Mouse (Mus musculus): ENCODE data around the gene Chmp1a. TPM values are rescaled to one million over a fixed set of nuclear protein-coding genes. Genes with fewer than 3 reads are reported as not detected.
"Not testable (repeated sequence)": the region's sequence is repeated elsewhere in the genome, so short reads cannot be mapped to it uniquely, and the experiment has no call there.

The Chmp1a gene
- total and polyA plus RNA-seq, 2 experiments = 51.5 to 67.1 TPM

- H3K4me3 ChIP-seq (ENCODE audit: insufficient read depth, low read depth, low read length) = peak overlapping the region; percentile 98
- 8% methylated on average over 10 of the region's 10 CpGs for WGBS
- peaks cover 6% of the 10 kb centered on the region; the same call in 1 of the 2 replicates for H3K79me2 ChIP-seq (ENCODE audit: control insufficient read depth, insufficient read depth, low read length)
- peak overlapping the region; percentile 71; the same call in 1 of the 2 replicates for H3K27ac ChIP-seq (replicated peaks; ENCODE audit: insufficient read depth, low read depth, low read length)
- TF ChIP-seq CTCF (IDR thresholded peaks at IDR 0.05; ENCODE audit: low read depth, low read length) (no peak), POLR2A (IDR thresholded peaks at IDR 0.05; ENCODE audit: extremely low read depth, insufficient read depth, low read length) (no peak)
- H3K4me1 ChIP-seq (ENCODE audit: control insufficient read depth, insufficient read depth, low read length) = peaks cover 5% of the 10 kb centered on the region; the same call in 1 of the 2 replicates
- peaks cover 5% of the 10 kb centered on the region; the same call in 1 of the 2 replicates for H3K36me3 ChIP-seq (ENCODE audit: control insufficient read depth, insufficient read depth, low read length)
- DNase-seq (ENCODE audit: extremely low read depth, low read depth, low spot score) = peak; percentile 36
- peak overlapping the region; percentile 91 for H3K9ac ChIP-seq (ENCODE audit: low read depth, low read length)
- H3K27me3 ChIP-seq (ENCODE audit: control insufficient read depth, insufficient read depth, low read length) = no peaks in the 10 kb centered on the region
Measured at GRCm38 (mm10) chr8:123211876-123212275, 687 bp downstream of the Chmp1a start.

- 75% methylated on average over 3 of the region's 3 CpGs for WGBS
Measured at GRCm38 (mm10) chr8:123203571-123203970, 9.0 kb downstream of the Chmp1a start.

GRCm38 (mm10) chr8:123202288-123202687 is 10.3 kb downstream of the Chmp1a start:
- TF ChIP-seq CTCF (IDR thresholded peaks at IDR 0.05; ENCODE audit: low read depth, low read length) (peak; percentile 61), POLR2A (IDR thresholded peaks at IDR 0.05; ENCODE audit: extremely low read depth, insufficient read depth, low read length) (no peak)
- 23% methylated on average over 5 of the region's 5 CpGs for WGBS
- Histone ChIP-seq H3K27me3 (ENCODE audit: control insufficient read depth, insufficient read depth, low read length) (no peaks in the 10 kb centered on the region), H3K4me3 (ENCODE audit: insufficient read depth, low read depth, low read length) (no peak overlapping the region), H3K27ac (replicated peaks; ENCODE audit: insufficient read depth, low read depth, low read length) (no peak overlapping the region), H3K36me3 (ENCODE audit: control insufficient read depth, insufficient read depth, low read length) (no peaks in the 10 kb centered on the region), H3K9ac (ENCODE audit: low read depth, low read length) (no peak overlapping the region), H3K79me2 (ENCODE audit: control insufficient read depth, insufficient read depth, low read length) (no peaks in the 10 kb centered on the region), H3K4me1 (ENCODE audit: control insufficient read depth, insufficient read depth, low read length) (no peaks in the 10 kb centered on the region)
- peak; percentile 53 for DNase-seq (ENCODE audit: extremely low read depth, low read depth, low spot score)

More at GRCm38 (mm10) chr8:123203571-123203970, 9.0 kb downstream of the Chmp1a start:
- DNase-seq (ENCODE audit: extremely low read depth, low read depth, low spot score) = peak; percentile 19
- Histone ChIP-seq H3K9ac (ENCODE audit: low read depth, low read length) (no peak overlapping the region), H3K36me3 (ENCODE audit: control insufficient read depth, insufficient read depth, low read length) (peaks cover 3% of the 10 kb centered on the region; the same call in 1 of the 2 replicates), H3K4me1 (ENCODE audit: control insufficient read depth, insufficient read depth, low read length) (no peaks in the 10 kb centered on the region), H3K27me3 (ENCODE audit: control insufficient read depth, insufficient read depth, low read length) (no peaks in the 10 kb centered on the region), H3K4me3 (ENCODE audit: insufficient read depth, low read depth, low read length) (no peak overlapping the region), H3K79me2 (ENCODE audit: control insufficient read depth, insufficient read depth, low read length) (no peaks in the 10 kb centered on the region), H3K27ac (replicated peaks; ENCODE audit: insufficient read depth, low read depth, low read length) (no peak overlapping the region)
- TF ChIP-seq POLR2A (IDR thresholded peaks at IDR 0.05; ENCODE audit: extremely low read depth, insufficient read depth, low read length) (no peak), CTCF (IDR thresholded peaks at IDR 0.05; ENCODE audit: low read depth, low read length) (no peak)

GRCm38 (mm10) chr8:123199864-123200263 is 12.7 kb downstream of the Chmp1a start:
- TF ChIP-seq CTCF (IDR thresholded peaks at IDR 0.05; ENCODE audit: low read depth, low read length) (no peak), POLR2A (IDR thresholded peaks at IDR 0.05; ENCODE audit: extremely low read depth, insufficient read depth, low read length) (no peak)
- H3K27ac ChIP-seq (replicated peaks; ENCODE audit: insufficient read depth, low read depth, low read length) = no peak overlapping the region
- no peaks in the 10 kb centered on the region for H3K79me2 ChIP-seq (ENCODE audit: control insufficient read depth, insufficient read depth, low read length)
- no peak for DNase-seq (ENCODE audit: extremely low read depth, low read depth, low spot score)
- H3K27me3 ChIP-seq (ENCODE audit: control insufficient read depth, insufficient read depth, low read length) = no peaks in the 10 kb centered on the region
- WGBS = 72% methylated on average over 14 of the region's 14 CpGs
- no peaks in the 10 kb centered on the region for H3K4me1 ChIP-seq (ENCODE audit: control insufficient read depth, insufficient read depth, low read length)
- no peak overlapping the region for H3K9ac ChIP-seq (ENCODE audit: low read depth, low read length)
- H3K36me3 ChIP-seq (ENCODE audit: control insufficient read depth, insufficient read depth, low read length) = no peaks in the 10 kb centered on the region
- H3K4me3 ChIP-seq (ENCODE audit: insufficient read depth, low read depth, low read length) = no peak overlapping the region

DNA sequence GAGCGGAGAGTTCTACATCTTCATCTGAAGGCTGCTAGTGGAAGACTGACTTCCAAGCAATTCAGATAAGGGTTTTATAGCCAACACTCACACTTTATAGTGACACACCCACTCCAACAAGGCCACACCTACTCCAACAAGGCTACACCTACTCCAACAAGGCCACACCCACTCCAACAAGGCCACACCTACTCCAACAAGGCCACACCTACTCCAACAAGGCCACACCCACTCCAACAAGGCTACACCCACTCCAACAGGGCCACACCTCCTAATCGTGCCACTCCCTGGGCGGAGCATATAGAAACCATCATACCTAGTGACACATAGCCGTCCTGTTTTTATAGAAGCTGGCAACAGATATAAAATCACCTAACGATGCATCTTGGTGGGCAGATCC is 15.5 kb downstream of the Chmp1a start:
- not testable (repeated sequence) for H3K4me3 ChIP-seq (ENCODE audit: insufficient read depth, low read depth, low read length); H3K79me2 ChIP-seq (ENCODE audit: control insufficient read depth, insufficient read depth, low read length); H3K27me3 ChIP-seq (ENCODE audit: control insufficient read depth, insufficient read depth, low read length); H3K36me3 ChIP-seq (ENCODE audit: control insufficient read depth, insufficient read depth, low read length); H3K27ac ChIP-seq (replicated peaks; ENCODE audit: insufficient read depth, low read depth, low read length); H3K9ac ChIP-seq (ENCODE audit: low read depth, low read length); H3K4me1 ChIP-seq (ENCODE audit: control insufficient read depth, insufficient read depth, low read length); DNase-seq (ENCODE audit: extremely low read depth, low read depth, low spot score)
- 83% methylated on average over 5 of the region's 5 CpGs for WGBS

DNA sequence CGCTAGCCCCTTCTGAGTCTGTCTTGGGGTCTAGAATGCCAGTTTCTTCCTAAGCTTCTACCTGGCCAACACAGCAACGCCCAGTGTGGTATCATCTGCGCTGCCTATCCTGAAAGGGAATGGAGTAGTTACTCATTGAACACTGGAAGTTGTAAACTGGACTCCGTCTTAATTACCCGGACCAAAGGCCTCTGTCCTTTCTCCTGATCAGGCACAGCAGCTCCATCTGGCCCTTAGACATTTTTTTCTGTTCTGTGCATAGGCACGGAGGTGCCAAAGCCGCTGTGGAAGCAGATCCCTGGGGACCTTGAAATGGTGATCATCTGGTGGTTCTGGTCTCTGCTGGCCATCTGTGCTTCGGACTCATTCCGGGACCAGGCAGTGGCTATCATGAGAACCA is 18.8 kb downstream of the Chmp1a start:
- no peaks in the 10 kb centered on the region for H3K27me3 ChIP-seq (ENCODE audit: control insufficient read depth, insufficient read depth, low read length)
- no peak overlapping the region for H3K27ac ChIP-seq (replicated peaks; ENCODE audit: insufficient read depth, low read depth, low read length)
- TF ChIP-seq POLR2A (IDR thresholded peaks at IDR 0.05; ENCODE audit: extremely low read depth, insufficient read depth, low read length) = no peak
- no peak for TF ChIP-seq CTCF (IDR thresholded peaks at IDR 0.05; ENCODE audit: low read depth, low read length)
- H3K36me3 ChIP-seq (ENCODE audit: control insufficient read depth, insufficient read depth, low read length) = no peaks in the 10 kb centered on the region
- no peak overlapping the region for H3K9ac ChIP-seq (ENCODE audit: low read depth, low read length)
- no peak for DNase-seq (ENCODE audit: extremely low read depth, low read depth, low spot score)
- H3K79me2 ChIP-seq (ENCODE audit: control insufficient read depth, insufficient read depth, low read length) = no peaks in the 10 kb centered on the region
- WGBS = 92% methylated on average over 9 of the region's 9 CpGs
- H3K4me3 ChIP-seq (ENCODE audit: insufficient read depth, low read depth, low read length) = no peak overlapping the region
- H3K4me1 ChIP-seq (ENCODE audit: control insufficient read depth, insufficient read depth, low read length) = peaks cover 6% of the 10 kb centered on the region

Measured in liver, adult 2 months (tissue).